Mouse (Mus musculus): Measurements from ENCODE around the gene Lst1. TPM values are rescaled to one million over a fixed set of nuclear protein-coding genes. Genes with fewer than 3 reads are reported as not detected.

Gene Lst1
- total RNA-seq, 2 experiments from 2014 or later, result 12.3 to 17.6 TPM

- intact Hi-C loops (cut with DNase I), result no loop called here
- no peak for DNase-seq
These were observed 22.4 kb upstream of the Lst1 start for GRCm38 (mm10) chr17:35210593-35210992.

- no peak for DNase-seq
- intact Hi-C loops (cut with DNase I), result no loop called here
These were observed 21.7 kb upstream of the Lst1 start for GRCm38 (mm10) chr17:35209785-35210535.

- intact Hi-C loops (cut with DNase I), result no loop called here
- DNase-seq, result no peak
These were observed 17.1 kb upstream of the Lst1 start for GRCm38 (mm10) chr17:35205380-35205769.

- intact Hi-C loops (cut with DNase I), result no loop called here
These were observed 16.5 kb upstream of the Lst1 start, which contains the start of gene Lta for GRCm38 (mm10) chr17:35204494-35205379. Gene Lta, minus strand, starts transcription at chr17:35205351.

GRCm38 (mm10) chr17:35202442-35202841, 14.2 kb upstream of the Lst1 start:
- no peak for DNase-seq
- intact Hi-C loops (cut with DNase I), result no loop called here

More at GRCm38 (mm10) chr17:35204494-35205379, 16.5 kb upstream of the Lst1 start, which contains the start of gene Lta:
- DNase-seq, result no peak

GRCm38 (mm10) chr17:35201787-35202186, 13.5 kb upstream of the Lst1 start, which contains the start of gene Tnf:
Gene Tnf, minus strand, starts transcription at chr17:35202007.
- DNase-seq, result no peak
- intact Hi-C loops (cut with DNase I), result no loop called here

- intact Hi-C loops (cut with DNase I), result no loop called here
- DNase-seq, result no peak
These were observed 12.9 kb upstream of the Lst1 start for GRCm38 (mm10) chr17:35201128-35201527.

GRCm38 (mm10) chr17:35200398-35200797, 12.2 kb upstream of the Lst1 start:
- intact Hi-C loops (cut with DNase I), result no loop called here
- DNase-seq, result no peak

- no peak for DNase-seq
- intact Hi-C loops (cut with DNase I), result no loop called here
These were observed 10.7 kb upstream of the Lst1 start for GRCm38 (mm10) chr17:35198946-35199345.

GRCm38 (mm10) chr17:35198029-35198428, 9.8 kb upstream of the Lst1 start:
- intact Hi-C loops (cut with DNase I), result no loop called here
- no peak for DNase-seq

GRCm38 (mm10) chr17:35197126-35197525, 8.9 kb upstream of the Lst1 start:
- intact Hi-C loops (cut with DNase I), result no loop called here
- no peak for DNase-seq

- DNase-seq, result no peak
- intact Hi-C loops (cut with DNase I), result no loop called here
These were observed 8.0 kb upstream of the Lst1 start for GRCm38 (mm10) chr17:35196321-35196641.

- DNase-seq, result peak; percentile 78
- intact Hi-C loops (cut with DNase I), result loop anchor here (2.0 kb wide), 1 partner anchor 29 kb away; no protein-coding TSS in a partner anchor
These were observed 7.5 kb upstream of the Lst1 start for GRCm38 (mm10) chr17:35195631-35196320.

- no peak for DNase-seq
- intact Hi-C loops (cut with DNase I), result loop anchor here (2.0 kb wide), 1 partner anchor 28 kb away; no protein-coding TSS in a partner anchor
These were observed 6.8 kb upstream of the Lst1 start for GRCm38 (mm10) chr17:35194844-35195630.

GRCm38 (mm10) chr17:35193881-35194843, 5.9 kb upstream of the Lst1 start, which contains the start of gene Ltb:
Gene Ltb, plus strand, starts transcription at chr17:35194439.
- intact Hi-C loops (cut with DNase I), result loop anchor here (2.0 kb wide), 1 partner anchor 27 kb away; no protein-coding TSS in a partner anchor
- no peak for DNase-seq

GRCm38 (mm10) chr17:35192924-35193323, 4.7 kb upstream of the Lst1 start:
- intact Hi-C loops (cut with DNase I), result no loop called here

GRCm38 (mm10) chr17:35191723-35192122, 3.5 kb upstream of the Lst1 start:
- intact Hi-C loops (cut with DNase I), result no loop called here
- no peak for DNase-seq

More at GRCm38 (mm10) chr17:35192924-35193323, 4.7 kb upstream of the Lst1 start:
- no peak for DNase-seq

GRCm38 (mm10) chr17:35190096-35190495, 1.9 kb upstream of the Lst1 start:
- intact Hi-C loops (cut with DNase I), result no loop called here

GRCm38 (mm10) chr17:35189186-35189585, 947 bp upstream of the Lst1 start:
- no peak for DNase-seq
- intact Hi-C loops (cut with DNase I), result no loop called here

More at GRCm38 (mm10) chr17:35190096-35190495, 1.9 kb upstream of the Lst1 start:
- no peak for DNase-seq

Measured in left cerebral cortex, postnatal 4 days (tissue).